ENCODE assay signal across 10 mouse cellular contexts in the genomic region with DNA sequence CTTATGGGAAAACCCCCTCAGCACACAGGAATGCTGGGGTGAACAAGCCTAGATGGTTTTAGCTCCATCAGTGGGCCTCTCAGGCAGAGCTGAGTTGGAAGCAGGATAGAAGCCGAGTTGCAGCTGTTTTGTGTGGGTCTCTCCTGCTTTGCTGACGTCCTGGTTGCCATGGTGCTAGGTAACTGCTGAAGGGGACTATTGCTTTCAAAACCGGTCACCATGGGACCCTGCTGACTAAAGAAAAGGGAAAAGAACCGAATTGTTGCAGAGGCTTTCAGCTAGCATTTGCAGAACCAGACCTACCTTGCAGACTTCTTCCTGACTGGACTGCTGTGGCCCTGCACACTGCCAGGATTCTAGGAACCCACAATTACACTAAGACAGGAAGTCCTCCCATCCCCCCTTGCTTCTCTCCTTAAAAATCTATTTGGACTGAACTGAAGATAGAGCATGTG. TPM values are rescaled to one million over a fixed set of nuclear protein-coding genes. Genes with fewer than 3 reads are reported as not detected.
DNase-seq lines count a peak whose midpoint lies in the region; ATAC-seq and TF ChIP-seq lines count a peak whose summit lies in the region.
"Had no signal": no experiment of that assay in that cellular context is flagged by ENCODE, and none has a peak within 500 bp of the region (broad histone marks: within the 10 kb centered on the region; RNA-seq: fewer than 3 reads in every experiment).

No protein-coding gene starts in this region.

- intact Hi-C loops in left cerebral cortex, postnatal 25 days (cut with DNase I): no loop called here

- no peak for TF ChIP-seq EP300 in stomach, postnatal 0 days (optimal IDR thresholded peaks at IDR 0.05)

- no peak for DNase-seq in stomach, postnatal 0 days (ENCODE audit: low spot score)
- peak; percentile 60 to 67 for DNase-seq in frontal cortex, postnatal 36 days (ENCODE audit: low spot score in 2 of 2)
- DNase-seq in left cerebral cortex, postnatal 25 days (ENCODE audit: low spot score in 2 of 2): peak; percentile 66 to 86
- peak; percentile 73 for DNase-seq in right cerebral cortex, postnatal 25 days
- no peak for DNase-seq in liver, embryonic 11.5 days (ENCODE audit: low spot score)
- no peak for DNase-seq in T-cell, adult 2 months (ENCODE audit: low spot score)
- no peak for DNase-seq in spleen, postnatal 10 days (ENCODE audit: low spot score in 2 of 2)

- no peaks in the 10 kb centered on the region; the same call in 1 of the 2 replicates for H3K4me1 ChIP-seq in stomach, embryonic 14.5 days (ENCODE audit: control insufficient read depth, insufficient read depth, low read length)
- H3K4me1 ChIP-seq in stomach, postnatal 0 days (replicated peaks; ENCODE audit: control insufficient read depth, insufficient read depth): no peaks in the 10 kb centered on the region
- H3K4me1 ChIP-seq in liver, embryonic 11.5 days (replicated peaks; ENCODE audit: control insufficient read depth, insufficient read depth, low read length): no peaks in the 10 kb centered on the region; the same call in 1 of the 2 replicates

- no peaks in the 10 kb centered on the region for H3K9me3 ChIP-seq in stomach, embryonic 14.5 days (ENCODE audit: control insufficient read depth, low read depth, low read length)
- H3K9me3 ChIP-seq in stomach, postnatal 0 days (ENCODE audit: control insufficient read depth, low read length): no peaks in the 10 kb centered on the region
- no peaks in the 10 kb centered on the region for H3K9me3 ChIP-seq in liver, embryonic 11.5 days (ENCODE audit: control insufficient read depth, low read length)
- H3K9me3 ChIP-seq: G1E; megakaryocyte, embryonic 14.5 days had no signal

- no peaks in the 10 kb centered on the region for H3K36me3 ChIP-seq in stomach, embryonic 14.5 days (ENCODE audit: control insufficient read depth, insufficient read depth, low read length)
- H3K36me3 ChIP-seq in stomach, postnatal 0 days (ENCODE audit: control insufficient read depth, insufficient read depth, low read length): no peaks in the 10 kb centered on the region
- H3K36me3 ChIP-seq in liver, embryonic 11.5 days (ENCODE audit: control insufficient read depth, insufficient read depth, low read length): no peaks in the 10 kb centered on the region

- H3K9ac ChIP-seq in stomach, embryonic 14.5 days (replicated peaks; ENCODE audit: low read depth, low read length): no peak overlapping the region
- H3K9ac ChIP-seq in stomach, postnatal 0 days (ENCODE audit: low read length): no peak overlapping the region
- H3K9ac ChIP-seq in liver, embryonic 11.5 days (ENCODE audit: low read depth, low read length): no peak overlapping the region

- no peak overlapping the region; the same call in 1 of the 2 replicates for H3K4me2 ChIP-seq in stomach, embryonic 14.5 days (replicated peaks; ENCODE audit: low read depth, low read length)
- no peak overlapping the region for H3K4me2 ChIP-seq in stomach, postnatal 0 days (replicated peaks; ENCODE audit: low read depth)
- no peak overlapping the region for H3K4me2 ChIP-seq in liver, embryonic 11.5 days

- 0 out of 2 replicates have a peak overlapping the region, but pooled peaks have one; percentile 15 for H3K27ac ChIP-seq in stomach, embryonic 14.5 days (ENCODE audit: low read length)
- H3K27ac ChIP-seq in stomach, postnatal 0 days (replicated peaks): no peak overlapping the region
- no peak overlapping the region for H3K27ac ChIP-seq in liver, embryonic 11.5 days (ENCODE audit: low read depth, low read length)

- 4% methylated on average over 4 of the region's 4 CpGs for WGBS in stomach, embryonic 14.5 days
- WGBS in stomach, postnatal 0 days: 16% methylated on average over 4 of the region's 4 CpGs
- WGBS in liver, embryonic 11.5 days: 8% methylated on average over 4 of the region's 4 CpGs

- no peak for TF ChIP-seq CTCF in stomach, postnatal 0 days (IDR thresholded peaks at IDR 0.05; ENCODE audit: low read depth)

- ATAC-seq in stomach, embryonic 14.5 days (ENCODE audit: insufficient number of reproducible peaks, insufficient read depth, low FRiP score, low read depth): 0 out of 2 replicates have a peak, but pooled peaks have one; percentile 14
- no peak for ATAC-seq in stomach, postnatal 0 days (ENCODE audit: low FRiP score, low TSS enrichment)
- ATAC-seq in liver, embryonic 11.5 days (replicated peaks; ENCODE audit: low FRiP score): no peak; the same call in 1 of the 2 replicates

- no peak overlapping the region for H3K4me3 ChIP-seq in stomach, embryonic 14.5 days (ENCODE audit: low read depth, low read length)
- no peak overlapping the region for H3K4me3 ChIP-seq in stomach, postnatal 0 days (ENCODE audit: low read depth, low read length)
- no peak overlapping the region for H3K4me3 ChIP-seq in liver, embryonic 11.5 days (ENCODE audit: low read depth, low read length)
- H3K4me3 ChIP-seq: megakaryocyte, embryonic 14.5 days had no signal

- no peaks in the 10 kb centered on the region for H3K27me3 ChIP-seq in stomach, embryonic 14.5 days (ENCODE audit: control insufficient read depth, insufficient read depth, low read length)
- no peaks in the 10 kb centered on the region for H3K27me3 ChIP-seq in stomach, postnatal 0 days (ENCODE audit: control insufficient read depth, insufficient read depth, low read length)
- 0 out of 2 replicates have a peak, but pooled peaks cover 3% of the 10 kb centered on the region for H3K27me3 ChIP-seq in liver, embryonic 11.5 days (replicated peaks; ENCODE audit: control insufficient read depth, insufficient read depth, low read length)

RNA-seq across cellular contexts. Expression of gene Gpr19, which starts 9.8 kb away (rescaled TPM):
- 11.2 and 12.3 TPM in 2 replicates for polyA plus RNA-seq in stomach, embryonic 14.5 days (2014; fragmentation: Nextera tagmentation; extraction: Ambion mirVana)
- 6.6 and 6.9 TPM in 2 replicates for polyA plus RNA-seq in stomach, postnatal 0 days (2015; fragmentation: Nextera tagmentation; extraction: Ambion mirVana)
- 10 to 100 TPM; 25.3 to 27.3 TPM for total RNA-seq in left cerebral cortex, postnatal 25 days (2021)
- 6.1 and 9.1 TPM in 2 replicates for polyA plus RNA-seq in liver, embryonic 11.5 days (2014; fragmentation: Nextera tagmentation; extraction: Ambion mirVana)

RNA-seq across cellular contexts. Expression of gene Cdkn1b, which starts 31.6 kb away (rescaled TPM):
- 18.3 and 19.9 TPM in 2 replicates for polyA plus RNA-seq in stomach, embryonic 14.5 days (2014; fragmentation: Nextera tagmentation; extraction: Ambion mirVana)
- 11.7 and 14.4 TPM in 2 replicates for polyA plus RNA-seq in stomach, postnatal 0 days (2015; fragmentation: Nextera tagmentation; extraction: Ambion mirVana)
- total RNA-seq in left cerebral cortex, postnatal 25 days (2021): 10 to 100 TPM; 40.3 to 43.2 TPM
- 8.9 and 9.4 TPM in 2 replicates for polyA plus RNA-seq in liver, embryonic 11.5 days (2014; fragmentation: Nextera tagmentation; extraction: Ambion mirVana)

RNA-seq across cellular contexts. Expression of gene Crebl2, which starts 58.6 kb away (rescaled TPM):
- polyA plus RNA-seq in stomach, embryonic 14.5 days (2014; fragmentation: Nextera tagmentation; extraction: Ambion mirVana): 3.5 and 4.1 TPM in 2 replicates
- polyA plus RNA-seq in stomach, postnatal 0 days (2015; fragmentation: Nextera tagmentation; extraction: Ambion mirVana): 4.3 and 4.7 TPM in 2 replicates
- total RNA-seq in left cerebral cortex, postnatal 25 days (2021): 10 to 100 TPM; 29.9 to 32.9 TPM
- 1.3 and 1.5 TPM in 2 replicates for polyA plus RNA-seq in liver, embryonic 11.5 days (2014; fragmentation: Nextera tagmentation; extraction: Ambion mirVana)

Comparison
In these comparisons a context has a peak if more than half of its experiments do, and no peak if none do; other contexts are left out.
1. DNase-seq: peak in frontal cortex, postnatal 36 days (2 of 2), left cerebral cortex, postnatal 25 days (2 of 2) and right cerebral cortex, postnatal 25 days (single experiment); none in stomach, postnatal 0 days (single experiment), liver, embryonic 11.5 days (single experiment), T-cell, adult 2 months (single experiment) and spleen, postnatal 10 days (0 of 2).